Mouse (Mus musculus) ES-Bruce4 (cell line): ENCODE measurements around the gene Vps37b. TPM values are rescaled to one million over a fixed set of nuclear protein-coding genes. Genes with fewer than 3 reads are reported as not detected.

Experiments used
- H3K27ac ChIP-seq: 2 replicates; pipeline ENCODE4 v1.5.1; 2012; ENCODE audit warnings: low read length, inconsistent platforms; ENCODE audit not compliant: insufficient read depth
- H3K27me3 ChIP-seq: 2 replicates; pipeline ENCODE4 v1.6.1; 2012; ENCODE audit warnings: mild to moderate bottlenecking, low read length, inconsistent platforms; ENCODE audit not compliant: control insufficient read depth, poor library complexity, insufficient read depth, severe bottlenecking
- H3K36me3 ChIP-seq: 2 replicates; pipeline ENCODE4 v1.6.1; 2012; ENCODE audit warnings: inconsistent platforms, mild to moderate bottlenecking, low read length, moderate library complexity; ENCODE audit not compliant: control insufficient read depth, poor library complexity, insufficient read depth, severe bottlenecking
- H3K4me1 ChIP-seq: one replicate; pipeline ENCODE4 v1.8.1; 2011; ENCODE audit warnings: low read length; ENCODE audit not compliant: control insufficient read depth, insufficient read depth
- H3K4me3 ChIP-seq: 2 replicates; pipeline ENCODE4 v1.5.1; 2011; ENCODE audit warnings: low read depth, mild to moderate bottlenecking, low read length
- H3K9ac ChIP-seq: 2 replicates; pipeline ENCODE4 v1.6.1; 2012; ENCODE audit warnings: low read depth, mild to moderate bottlenecking, inconsistent platforms; ENCODE audit not compliant: poor library complexity, severe bottlenecking
- H3K9me3 ChIP-seq: replicated peaks from 2 replicates; pipeline ENCODE4 v1.6.1; 2012; ENCODE audit warnings: mild to moderate bottlenecking, low read length, inconsistent platforms; ENCODE audit not compliant: control insufficient read depth, poor library complexity, insufficient read depth, severe bottlenecking
- CTCF ChIP-seq: IDR thresholded peaks from one replicate; pipeline ENCODE4 v1.8.1; 2011; ENCODE audit warnings: low read depth, low read length
- EP300 ChIP-seq: IDR thresholded peaks from 2 replicates; pipeline ENCODE4 v1.6.1; 2011; ENCODE audit warnings: low read depth, low read length; ENCODE audit not compliant: insufficient read depth
- POLR2A ChIP-seq: IDR thresholded peaks from one replicate; pipeline ENCODE4 v1.8.1; 2011; ENCODE audit warnings: low read length; ENCODE audit not compliant: insufficient read depth
- polyA plus RNA-seq: library from polyadenylated mRNA; stranded (reverse); fragments of >200 nt; gene quantifications from 2 replicates; pipeline ENCODE4 v1.2.4, GENCODE M21; 2011; ENCODE audit warnings: low read depth; ENCODE audit not compliant: missing spikeins, insufficient read depth, insufficient read length

Gene Vps37b
- polyA plus RNA-seq, 1 experiment: 11.9 TPM

DNA sequence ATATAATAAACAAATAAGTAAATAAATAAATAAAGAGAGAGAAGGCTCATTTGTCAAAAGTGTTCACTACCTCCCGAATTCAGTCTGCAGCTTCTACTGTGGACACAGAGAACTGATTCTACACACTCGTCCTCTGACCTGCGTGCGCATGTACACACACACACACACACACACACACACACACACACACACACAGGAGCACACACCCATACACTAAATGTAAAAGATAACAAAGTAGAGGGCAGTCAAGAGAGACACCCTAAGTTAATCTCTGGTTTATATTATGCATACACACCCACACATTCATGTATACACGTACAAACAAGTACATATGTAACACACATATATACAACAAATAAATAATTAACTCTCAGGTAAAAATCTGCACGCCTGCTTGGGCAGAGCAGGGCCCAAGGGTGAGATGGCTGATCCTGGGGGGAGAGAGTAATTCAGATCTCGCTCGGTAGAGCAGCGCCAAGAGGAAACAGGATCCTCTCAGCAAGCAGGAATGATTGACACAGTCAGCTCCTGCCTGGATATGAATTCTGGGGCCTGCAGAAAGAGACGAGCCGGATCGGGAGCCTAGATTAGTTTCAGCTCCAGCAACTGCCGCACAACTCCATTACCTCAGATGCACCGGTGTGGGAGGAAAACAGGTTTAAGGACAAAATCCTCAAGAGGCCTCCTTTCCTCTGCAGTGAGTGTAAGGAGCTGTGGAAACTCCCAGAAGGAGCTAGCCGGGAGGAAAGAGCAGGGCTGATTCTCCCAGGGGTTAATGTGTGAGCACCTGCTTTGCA is 17.4 kb upstream of the Vps37b start:
- H3K4me3 ChIP-seq: no peak overlapping the region
- no peak overlapping the region for H3K9ac ChIP-seq

DNA sequence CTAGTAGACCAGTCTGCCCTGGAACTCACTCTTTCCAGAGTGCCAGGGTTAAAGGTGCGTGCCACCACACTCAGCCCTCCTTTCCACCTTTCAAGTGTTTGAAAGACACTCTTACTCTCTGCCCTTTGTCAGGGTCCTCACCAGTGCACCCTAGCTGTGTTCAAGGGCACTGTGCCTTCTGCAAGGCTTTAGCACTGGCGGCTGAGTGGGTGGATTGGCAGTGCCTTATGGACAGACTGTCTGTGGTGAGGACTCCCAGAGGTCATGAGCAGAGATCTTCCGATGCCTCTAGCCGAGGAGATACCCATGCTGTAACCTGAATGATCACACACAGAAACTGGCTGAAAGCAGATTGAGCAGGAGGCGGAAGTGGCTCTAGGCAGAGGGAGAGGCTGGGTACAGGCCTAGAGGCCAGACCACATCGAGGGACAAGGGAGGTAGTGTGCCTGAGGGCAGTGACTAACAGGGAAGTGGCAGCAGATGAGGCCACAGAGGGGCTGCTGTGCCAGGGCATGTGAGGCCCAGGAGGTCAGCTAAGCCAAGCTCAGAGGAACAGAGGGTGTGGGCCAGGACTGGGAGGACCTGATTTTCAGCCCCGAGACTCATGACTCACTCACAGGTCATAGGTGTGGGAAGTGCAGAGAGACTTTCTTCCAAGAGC is 14.8 kb upstream of the Vps37b start:
- Histone ChIP-seq H3K9ac (no peak overlapping the region), H3K27me3 (no peaks in the 10 kb centered on the region), H3K27ac (no peak overlapping the region), H3K36me3 (no peaks in the 10 kb centered on the region), H3K4me1 (no peaks in the 10 kb centered on the region), H3K4me3 (no peak overlapping the region), H3K9me3 (no peaks in the 10 kb centered on the region)
- TF ChIP-seq CTCF (no peak), EP300 (no peak), POLR2A (no peak)

More for the DNA sequence above, 17.4 kb upstream of the Vps37b start:
- Histone ChIP-seq H3K27me3 (no peaks in the 10 kb centered on the region), H3K27ac (no peak overlapping the region), H3K4me1 (no peaks in the 10 kb centered on the region), H3K9me3 (no peaks in the 10 kb centered on the region), H3K36me3 (no peaks in the 10 kb centered on the region)
- TF ChIP-seq CTCF: no peak
- TF ChIP-seq POLR2A: no peak
- no peak for TF ChIP-seq EP300

DNA sequence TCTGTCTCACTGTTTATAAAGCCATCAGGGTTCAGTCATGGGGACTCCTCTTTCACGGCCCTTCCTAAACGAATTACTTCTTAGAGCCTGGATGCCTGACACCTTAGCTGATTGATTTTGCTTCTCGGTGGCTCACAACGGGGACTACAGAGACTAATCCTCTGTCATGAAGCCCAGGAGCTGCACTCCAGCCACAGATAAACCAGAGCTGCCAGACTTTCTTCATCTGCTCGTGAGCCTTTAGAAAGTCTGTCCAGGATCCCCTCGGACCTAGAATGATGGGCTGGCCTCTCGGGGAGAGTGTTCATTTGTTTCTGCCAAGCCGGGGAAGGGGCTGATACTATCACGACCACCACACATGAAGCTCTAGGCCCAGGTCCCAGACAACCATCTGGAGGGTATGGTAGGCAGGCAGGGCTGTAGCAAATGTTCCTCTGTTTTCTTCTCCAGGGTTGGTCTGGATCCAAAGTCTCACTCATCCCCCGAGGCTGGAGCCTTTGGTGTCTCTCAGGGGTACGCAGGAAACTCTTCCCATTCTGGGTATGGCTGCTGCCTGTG is 13.5 kb upstream of the Vps37b start:
- TF ChIP-seq CTCF (no peak), POLR2A (no peak), EP300 (no peak)

DNA sequence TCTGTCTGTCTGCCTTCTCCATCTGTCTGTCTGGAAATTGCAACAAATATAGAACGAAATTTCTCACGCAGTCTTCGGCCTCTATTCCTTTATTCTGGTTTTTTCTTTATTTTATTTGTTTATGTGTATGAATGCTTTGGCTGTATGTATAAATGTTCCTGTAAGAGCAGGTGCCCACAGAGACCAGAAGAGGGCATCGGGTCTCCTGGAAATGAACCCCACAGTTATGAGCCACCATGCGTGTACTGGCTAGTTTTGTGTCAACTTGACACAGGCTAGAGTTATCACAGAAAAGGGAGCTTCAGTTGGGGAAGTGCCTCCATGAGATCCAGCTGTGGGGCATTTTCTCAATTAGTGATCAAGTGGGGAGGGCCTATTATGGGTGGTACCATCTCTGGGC is 11.9 kb upstream of the Vps37b start:
- Histone ChIP-seq H3K9ac (no peak overlapping the region), H3K36me3 (no peaks in the 10 kb centered on the region), H3K27me3 (no peaks in the 10 kb centered on the region), H3K4me3 (no peak overlapping the region), H3K9me3 (no peaks in the 10 kb centered on the region), H3K4me1 (no peaks in the 10 kb centered on the region), H3K27ac (no peak overlapping the region)
- TF ChIP-seq POLR2A: no peak
- TF ChIP-seq CTCF: no peak
- no peak for TF ChIP-seq EP300

More for the DNA sequence above, 13.5 kb upstream of the Vps37b start:
- Histone ChIP-seq H3K4me3 (no peak overlapping the region), H3K27ac (no peak overlapping the region), H3K4me1 (no peaks in the 10 kb centered on the region), H3K27me3 (no peaks in the 10 kb centered on the region), H3K9ac (no peak overlapping the region), H3K9me3 (no peaks in the 10 kb centered on the region), H3K36me3 (no peaks in the 10 kb centered on the region)

DNA sequence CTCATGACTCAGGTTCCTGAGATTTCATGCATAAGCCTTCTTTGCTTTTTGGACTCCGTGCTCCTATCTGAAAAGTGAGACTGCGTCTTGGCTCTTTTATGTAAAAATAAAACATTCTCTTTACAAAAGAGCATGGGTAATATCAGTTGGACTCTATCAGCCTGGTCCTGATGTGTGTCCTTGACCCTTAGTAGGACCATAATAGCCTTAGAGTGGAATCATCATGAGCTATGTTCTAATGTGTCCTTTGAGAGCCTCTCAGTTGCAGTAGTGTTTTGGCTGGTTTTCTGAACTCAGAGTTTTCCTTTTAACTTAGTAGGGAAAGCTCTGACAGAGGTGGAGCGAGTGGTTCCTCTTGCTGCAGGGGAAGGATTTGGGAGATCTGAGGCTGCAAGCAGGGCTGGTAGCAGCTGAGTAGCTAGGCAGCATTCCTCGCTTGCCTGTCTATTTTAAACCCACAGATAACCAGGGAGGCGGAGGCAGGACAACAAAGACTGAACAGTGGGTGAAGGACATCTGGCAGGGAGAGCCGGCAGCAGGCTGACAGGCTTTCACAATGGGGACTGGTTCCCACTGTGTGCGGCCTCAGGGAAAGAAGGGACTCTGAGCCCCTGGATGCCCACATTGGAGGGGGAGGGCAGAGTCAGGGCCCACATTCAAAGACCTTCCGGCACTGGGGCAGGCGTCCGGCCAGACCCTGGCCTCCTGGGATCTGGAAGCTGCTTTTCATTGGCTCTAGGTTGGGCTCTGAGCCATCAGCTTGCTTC is 11.3 kb upstream of the Vps37b start:
- H3K4me3 ChIP-seq: no peak overlapping the region
- H3K36me3 ChIP-seq: no peaks in the 10 kb centered on the region
- no peaks in the 10 kb centered on the region for H3K27me3 ChIP-seq
- no peaks in the 10 kb centered on the region for H3K4me1 ChIP-seq
- no peak for TF ChIP-seq CTCF
- peak; percentile 39; the same call in 1 of the 2 replicates for TF ChIP-seq EP300
- no peak overlapping the region for H3K27ac ChIP-seq
- no peak overlapping the region for H3K9ac ChIP-seq
- H3K9me3 ChIP-seq: no peaks in the 10 kb centered on the region
